Mouse (Mus musculus) small intestine, adult 2 months (tissue): Measurements from ENCODE around the gene Nav1.

Source experiments
- CTCF ChIP-seq: fragments of 200-500 bp; IDR thresholded peaks from 2 replicates; pipeline ENCODE4 v1.5.1; 2012; ENCODE audit warnings: low read depth, mild to moderate bottlenecking, control low read depth, inconsistent platforms, low read length, moderate library complexity, mixed read lengths; ENCODE audit not compliant: insufficient replicate concordance, insufficient read length; ENCODE audit errors: extremely low read depth
- POLR2A ChIP-seq: fragments of 200-500 bp; IDR thresholded peaks from 2 replicates; pipeline ENCODE4 v1.6.1; 2012; ENCODE audit warnings: low read depth, mild to moderate bottlenecking, control low read depth, inconsistent platforms, low read length, moderate library complexity

DNA sequence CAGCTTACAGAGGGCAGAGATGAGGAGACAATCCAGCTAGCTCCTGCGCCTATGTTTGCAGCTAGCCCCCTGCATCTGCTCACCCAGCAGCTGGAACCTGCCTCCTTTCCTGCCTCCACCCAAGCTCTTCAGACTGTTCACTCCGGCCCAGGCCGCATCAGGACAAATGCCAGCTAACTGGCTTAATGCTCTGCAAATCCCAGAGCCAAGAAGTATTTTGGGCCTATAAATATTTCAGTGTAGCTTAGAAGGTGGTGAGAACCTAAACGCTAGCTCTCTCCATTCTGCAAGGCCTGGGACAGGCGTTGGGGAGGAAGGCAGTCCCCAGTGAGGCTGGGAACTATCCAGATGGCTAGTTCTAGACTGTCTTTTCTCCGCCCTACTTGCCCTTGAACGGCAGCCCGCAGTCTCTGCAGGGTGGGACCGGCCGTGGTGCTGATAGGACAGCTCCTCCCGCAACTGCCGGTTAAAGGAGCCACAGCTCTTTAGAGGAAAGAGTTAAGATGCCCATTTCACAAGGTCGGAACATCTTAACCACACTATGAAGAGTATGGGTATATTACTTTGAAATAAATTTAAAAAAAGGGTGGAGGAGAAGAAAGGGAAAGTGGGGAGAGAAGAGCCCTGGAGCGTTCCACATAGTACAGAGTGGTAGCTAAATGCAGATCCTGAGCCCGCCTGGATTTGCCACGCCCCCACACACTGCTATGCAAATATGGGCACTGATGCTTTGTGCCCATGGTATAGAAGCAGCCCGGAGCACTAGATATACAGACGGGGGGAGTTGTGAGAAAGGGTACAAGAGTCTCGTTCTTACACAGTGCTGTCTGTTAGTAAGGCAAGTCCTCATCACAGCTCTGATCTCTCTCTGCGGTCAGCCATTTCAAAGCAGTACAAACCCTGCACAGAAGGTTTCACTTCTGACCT, 8.9 kb upstream of the Nav1 start:
- no peak for TF ChIP-seq CTCF
- TF ChIP-seq POLR2A = no peak
